Mouse (Mus musculus): ENCODE measurements around the gene Gng7.
"Not testable (repeated sequence)": the region's sequence is repeated elsewhere in the genome, so short reads cannot be mapped to it uniquely, and the experiment has no call there.

The Gng7 gene

GRCm38 (mm10) chr10:80994621-80995020, 20.1 kb downstream of the Gng7 start:
- no peak for DNase-seq

DNA sequence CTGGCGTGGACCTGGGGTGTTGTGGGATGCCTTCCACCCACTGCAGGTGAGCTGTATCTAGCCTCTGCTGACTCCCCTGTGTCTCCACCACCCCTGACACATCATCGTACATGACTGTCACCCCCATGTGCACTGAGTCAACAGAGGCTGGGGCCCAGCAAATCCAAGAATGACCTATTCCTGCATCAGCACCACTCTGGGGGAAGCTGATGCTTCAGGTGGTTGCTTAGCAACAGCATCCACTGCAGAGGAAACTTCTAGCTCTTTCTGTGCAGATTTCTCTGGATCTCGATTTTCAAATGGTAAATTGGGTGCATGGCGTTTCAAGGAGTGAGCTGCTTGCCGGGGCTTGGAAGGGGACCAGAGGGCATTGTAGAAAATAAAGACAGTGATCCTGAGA, 21.5 kb downstream of the Gng7 start:
- DNase-seq: no peak

GRCm38 (mm10) chr10:80991945-80992344, 22.8 kb downstream of the Gng7 start:
- DNase-seq: no peak

DNA sequence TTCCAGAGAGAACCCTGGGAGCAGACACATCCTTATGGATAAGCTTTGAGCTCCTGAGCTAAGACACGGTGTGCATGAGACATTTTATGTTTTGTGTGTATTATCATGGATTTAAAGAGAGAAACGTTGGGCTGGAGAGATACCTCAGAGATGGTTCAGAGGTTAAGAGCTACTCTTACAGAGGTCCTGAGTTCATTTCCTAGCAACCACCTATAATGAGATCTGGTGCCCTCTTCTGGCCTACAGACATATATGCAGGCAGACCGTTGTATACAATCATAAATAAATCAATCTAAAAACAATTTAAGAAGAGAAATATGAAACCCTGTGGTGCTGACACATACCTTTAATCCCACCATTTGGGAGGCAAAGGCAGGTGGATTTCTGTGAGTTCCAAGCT, 23.7 kb downstream of the Gng7 start:
- no peak for DNase-seq

- DNase-seq: no peak
These were observed 24.3 kb downstream of the Gng7 start for GRCm38 (mm10) chr10:80990406-80990805.

DNA sequence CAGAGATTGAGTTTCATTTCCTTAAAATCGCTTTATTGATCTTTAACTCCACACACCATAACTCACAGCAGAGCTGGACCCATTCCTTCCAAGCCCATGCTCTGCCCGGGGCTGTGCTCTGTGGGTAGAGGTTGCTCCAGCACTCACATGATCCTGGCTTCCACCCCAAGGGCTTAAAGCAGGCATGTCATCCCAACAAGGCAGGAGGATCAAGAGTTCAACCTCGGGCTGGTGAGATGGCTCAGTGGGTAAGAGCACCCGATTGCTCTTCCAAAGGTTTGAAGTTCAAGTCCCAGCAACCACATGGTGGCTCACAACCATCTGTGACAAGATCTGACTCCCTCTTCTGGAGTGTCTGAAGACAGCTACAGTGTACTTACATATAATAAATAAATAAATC, 24.9 kb downstream of the Gng7 start:
- not testable (repeated sequence) for DNase-seq

- no peak for DNase-seq
These were observed 25.3 kb downstream of the Gng7 start for GRCm38 (mm10) chr10:80989446-80989845.

DNA sequence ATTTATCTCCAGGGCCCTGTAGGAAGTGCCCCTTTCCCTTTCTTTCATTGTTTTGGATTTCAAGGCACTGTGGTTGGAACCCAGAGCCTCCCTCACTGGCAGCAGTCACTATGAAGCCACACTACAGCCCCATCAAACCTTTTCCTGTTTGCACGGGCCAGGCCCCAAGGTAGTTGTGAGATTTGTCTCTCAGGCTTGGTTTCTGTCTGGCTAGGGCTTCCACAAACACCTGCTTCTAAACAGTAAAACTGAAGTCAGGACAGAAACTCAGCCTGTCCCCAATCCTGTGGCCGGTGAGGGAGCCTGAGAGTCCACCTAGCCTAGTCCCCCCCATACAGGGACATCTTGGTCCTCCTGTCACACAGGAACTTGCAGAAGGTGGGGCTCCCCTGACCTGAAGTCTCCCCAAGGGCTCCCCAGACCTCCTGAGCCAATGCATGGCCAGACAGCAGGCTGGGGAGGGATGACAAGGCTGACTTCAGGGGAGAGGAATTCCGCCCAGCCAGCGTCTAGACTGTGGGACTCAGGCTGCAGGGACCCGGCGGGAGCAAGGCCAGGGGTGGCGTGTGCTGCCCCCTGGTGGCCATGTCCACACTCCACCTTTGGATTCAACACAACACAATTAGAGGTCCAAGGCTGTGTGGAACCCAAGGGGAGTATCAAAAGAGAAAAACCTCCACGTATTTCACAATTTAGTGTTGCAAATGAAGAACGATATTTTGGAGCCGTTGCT, 26.9 kb downstream of the Gng7 start:
- peak; percentile 91 for DNase-seq

- DNase-seq: no peak
These were observed 28.0 kb downstream of the Gng7 start for GRCm38 (mm10) chr10:80986754-80987153.

DNA sequence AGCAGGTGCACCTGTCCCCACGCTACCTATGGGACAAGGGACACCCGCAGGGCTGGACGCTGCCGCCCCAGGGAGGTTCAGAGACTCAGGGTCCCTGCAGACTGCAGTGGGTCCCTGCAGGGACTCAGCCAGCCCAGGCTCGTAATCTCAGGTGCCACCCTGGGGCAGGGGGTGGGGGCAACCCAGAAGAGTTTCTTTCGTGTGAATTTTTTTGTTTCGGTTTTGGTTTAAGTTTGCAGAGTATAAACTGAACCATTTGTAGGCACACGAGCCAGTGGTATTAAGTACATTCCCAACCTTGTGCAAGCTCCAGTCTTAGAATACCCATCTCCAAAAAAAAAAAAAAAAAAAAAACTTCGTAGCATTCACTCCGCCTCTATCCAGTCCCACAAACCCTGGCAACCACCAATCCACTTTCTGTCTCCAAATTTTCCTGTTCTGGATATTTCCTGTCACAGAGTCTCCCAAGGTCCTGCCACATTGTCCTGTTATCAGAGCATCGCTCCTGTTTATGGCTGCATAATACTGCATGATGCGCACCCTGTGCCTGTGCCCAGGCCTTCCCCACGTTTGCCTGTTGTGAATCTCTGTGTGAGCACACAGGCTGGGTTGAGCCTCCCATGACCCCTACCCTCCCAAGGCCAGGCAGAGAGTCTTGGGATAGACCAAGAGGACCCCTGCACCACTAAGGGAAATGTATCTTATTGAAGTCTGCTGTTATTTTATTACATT, 28.6 kb downstream of the Gng7 start:
- no peak for DNase-seq

DNA sequence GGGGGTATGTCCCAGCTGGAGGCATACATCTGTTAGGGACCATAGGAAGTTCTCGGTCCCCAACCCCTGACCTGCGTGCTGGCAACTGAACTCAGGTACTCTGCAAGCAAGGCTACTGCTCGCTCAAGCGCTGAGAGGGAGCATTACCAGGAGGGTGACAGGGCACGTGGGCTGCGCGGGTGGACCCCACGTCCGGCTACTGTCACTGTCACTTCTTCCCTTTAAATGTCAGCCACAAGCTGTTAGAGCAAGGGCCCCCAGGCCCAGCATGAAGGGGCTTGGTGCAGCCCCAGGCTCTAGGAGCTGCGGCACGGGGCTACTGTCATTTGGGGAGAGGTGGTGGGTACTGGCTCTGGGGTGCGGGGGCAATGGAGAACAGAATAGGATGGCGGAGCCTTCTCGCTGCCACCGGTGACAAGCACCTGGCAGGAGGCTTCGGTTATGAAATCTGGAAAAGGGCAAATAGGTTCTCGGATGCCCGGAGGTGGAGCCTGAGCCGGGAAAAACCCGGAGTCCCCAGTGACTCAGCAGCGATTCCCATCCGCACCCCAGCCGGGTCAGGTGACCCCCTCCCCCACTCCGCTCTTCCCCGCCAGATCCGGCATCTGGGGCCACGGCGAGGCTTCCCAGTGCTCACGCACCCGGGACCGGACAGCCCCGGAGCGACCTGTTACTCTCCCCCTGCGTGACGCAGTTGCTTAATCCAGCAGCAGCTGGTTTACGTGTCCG, 29.3 kb downstream of the Gng7 start:
- peak; percentile 63 for DNase-seq

- no peak for DNase-seq
These were observed 30.5 kb downstream of the Gng7 start for GRCm38 (mm10) chr10:80984223-80984622.

- DNase-seq: no peak
These were observed 32.4 kb downstream of the Gng7 start for GRCm38 (mm10) chr10:80982381-80982780.

DNA sequence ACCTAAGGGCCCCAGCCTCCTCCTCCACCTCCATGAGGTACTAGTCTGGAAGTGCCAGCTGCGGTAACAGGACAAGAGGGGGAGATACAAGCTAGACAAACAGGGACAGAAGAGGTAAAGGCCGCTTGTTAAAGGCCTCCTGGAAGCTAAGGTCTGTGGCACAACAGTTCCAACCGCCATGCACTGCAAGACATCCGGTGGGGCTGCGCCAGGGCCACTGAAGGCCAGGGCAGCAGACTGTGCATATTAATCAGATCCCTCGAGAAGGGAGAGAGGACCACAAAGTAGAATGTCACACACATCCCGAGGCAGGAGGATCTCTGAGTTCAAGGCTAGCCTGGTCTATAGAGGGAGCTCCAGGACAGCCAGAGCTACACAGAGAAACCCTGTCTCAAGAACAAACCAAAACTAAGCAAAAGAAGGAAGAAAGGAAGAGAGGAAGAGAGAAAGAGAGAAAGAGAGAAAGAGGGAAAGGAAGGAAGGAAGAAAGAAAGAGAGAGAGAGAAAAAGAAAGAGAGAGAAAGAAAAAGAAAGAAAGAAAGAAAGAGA, 33.1 kb downstream of the Gng7 start:
- DNase-seq: no peak

DNA sequence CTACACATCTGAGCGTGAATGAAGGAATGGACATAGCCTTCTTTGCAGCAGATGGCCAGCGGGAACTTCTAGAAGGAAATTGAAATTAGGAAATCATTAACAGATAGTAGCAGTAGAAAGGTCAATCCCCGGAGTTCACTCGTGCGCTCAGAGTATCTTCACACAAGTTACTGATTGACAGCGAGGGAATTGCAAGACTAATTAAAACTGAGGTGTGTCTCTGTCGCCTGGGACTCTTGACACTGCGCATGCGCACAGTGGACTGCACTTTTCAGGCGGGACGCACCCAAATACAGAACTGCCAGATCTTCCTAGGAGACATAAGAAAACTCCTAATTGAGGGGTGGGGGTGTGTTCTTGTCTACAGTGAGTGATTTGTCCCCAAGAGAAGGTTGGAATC, 39.3 kb downstream of the Gng7 start:
- no peak for DNase-seq

- no peak for DNase-seq
These were observed 41.0 kb downstream of the Gng7 start for GRCm38 (mm10) chr10:80973722-80974121.

GRCm38 (mm10) chr10:80972071-80972987, 42.4 kb downstream of the Gng7 start:
- DNase-seq: peak; percentile 82

GRCm38 (mm10) chr10:80971533-80971932, 43.2 kb downstream of the Gng7 start:
- peak; percentile 50 for DNase-seq

GRCm38 (mm10) chr10:80970159-80970558, 44.6 kb downstream of the Gng7 start:
- no peak for DNase-seq

GRCm38 (mm10) chr10:80969298-80969697, 45.4 kb downstream of the Gng7 start:
- no peak for DNase-seq

DNA sequence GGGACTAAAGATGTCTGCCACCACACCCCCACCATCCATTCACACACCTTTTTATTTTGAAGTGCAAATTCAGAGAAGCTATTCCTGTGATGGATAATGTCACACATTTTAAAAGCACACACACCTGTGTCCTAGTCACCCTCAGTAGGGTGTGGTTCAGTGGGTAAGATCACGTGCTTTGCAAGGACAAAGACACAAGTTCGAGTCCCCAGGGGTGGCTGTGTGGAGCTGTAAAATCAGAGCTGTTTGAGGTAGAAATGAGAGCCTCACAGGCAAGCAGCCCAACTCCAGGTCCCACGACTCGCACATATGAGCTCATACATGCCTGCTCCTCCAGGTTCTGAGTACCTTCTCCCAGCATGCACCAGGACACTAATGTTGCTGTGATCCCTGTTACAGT, 46.6 kb downstream of the Gng7 start:
- DNase-seq: no peak

- peak; percentile 45 for DNase-seq
These were observed 47.6 kb downstream of the Gng7 start for GRCm38 (mm10) chr10:80967101-80967656.

Measured in lung, postnatal 14 days (tissue).